Mouse (Mus musculus) heart, postnatal 10 days (tissue): ENCODE measurements around the gene Cdc42bpa. TPM values are rescaled to one million over a fixed set of nuclear protein-coding genes. Genes with fewer than 3 reads are reported as not detected.

Experiments used
- DNase-seq, 2 experiments: peaks; one replicate each; pipeline ENCODE4 v3.0.0; 2021
- intact Hi-C: fragments of 180-260 bp; cut with DNase I; formaldehyde crosslinking; loops from one replicate; pipeline ENCODE4 v1.15.1; 2025
- total RNA-seq, 2 experiments: library from RNA; stranded (reverse); gene quantifications; 2 replicates each; pipeline ENCODE4 v1.2.3; 2021

Cdc42bpa gene
- total RNA-seq, 2 experiments from 2014 or later = 56.6 to 57.7 TPM

DNA sequence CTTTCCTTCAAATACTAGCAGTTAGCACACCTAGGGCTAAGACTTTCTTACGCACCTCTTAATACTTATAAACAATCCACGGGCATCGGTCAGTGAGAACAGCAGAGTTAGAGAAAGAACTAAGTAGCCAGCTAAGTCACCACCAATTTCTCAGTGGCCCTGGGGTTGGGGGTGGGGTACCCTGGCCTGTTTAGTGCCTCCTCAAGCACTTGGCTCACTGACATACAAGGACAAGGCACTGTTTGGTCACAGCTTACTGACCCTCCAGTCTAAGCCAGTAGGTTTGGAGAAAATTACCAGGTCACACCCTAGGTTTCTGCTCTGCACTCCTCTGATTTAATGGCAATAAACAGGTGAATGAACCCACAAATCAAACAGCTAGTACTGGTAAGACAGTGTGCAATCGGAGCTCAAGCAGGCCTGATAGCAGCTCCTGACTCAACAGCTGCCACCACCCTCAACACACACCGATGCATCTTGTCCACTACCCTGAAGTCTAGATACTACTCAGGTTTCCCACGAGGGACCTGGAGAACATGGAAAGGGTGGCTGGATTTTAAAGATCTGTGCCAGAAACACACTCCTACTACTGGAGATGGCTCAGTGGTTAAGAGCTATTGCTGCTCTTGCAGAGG, 223.4 kb downstream of the Cdc42bpa start:
- intact Hi-C loops = no loop called here
- DNase-seq = peak in 1 of 2 experiments; percentile 6

GRCm38 (mm10) chr1:180184768-180185167, 224.5 kb downstream of the Cdc42bpa start:
- DNase-seq = peak in 1 of 2 experiments; percentile 6
- intact Hi-C loops = no loop called here

GRCm38 (mm10) chr1:180185877-180186276, 225.6 kb downstream of the Cdc42bpa start:
- DNase-seq = peak; percentile 76 to 80
- intact Hi-C loops = no loop called here

DNA sequence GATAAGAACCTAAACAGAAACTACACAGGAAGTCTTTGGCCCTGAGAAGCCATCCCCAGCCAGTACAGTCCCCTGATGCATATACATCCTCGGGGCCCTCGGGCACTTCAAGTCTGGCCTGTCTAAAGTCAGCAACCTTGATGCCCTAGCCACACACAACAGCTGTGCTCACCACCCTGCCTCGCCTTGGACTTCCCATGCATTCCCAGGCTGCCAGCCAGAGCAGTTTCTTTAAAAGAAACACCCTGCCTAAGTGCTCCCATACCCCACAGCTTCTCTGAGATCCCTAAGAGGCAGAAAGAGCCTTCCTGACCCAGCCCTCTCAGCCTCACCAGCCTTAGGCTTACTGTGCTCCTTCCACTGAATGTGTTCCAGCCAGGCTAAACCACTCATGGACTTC, 226.1 kb downstream of the Cdc42bpa start:
- intact Hi-C loops = no loop called here

GRCm38 (mm10) chr1:180188951-180189350, 228.7 kb downstream of the Cdc42bpa start:
- peak; percentile 36 to 40 for DNase-seq
- intact Hi-C loops = no loop called here

More for the DNA sequence above, 226.1 kb downstream of the Cdc42bpa start:
- DNase-seq = peak in 1 of 2 experiments; percentile 33

DNA sequence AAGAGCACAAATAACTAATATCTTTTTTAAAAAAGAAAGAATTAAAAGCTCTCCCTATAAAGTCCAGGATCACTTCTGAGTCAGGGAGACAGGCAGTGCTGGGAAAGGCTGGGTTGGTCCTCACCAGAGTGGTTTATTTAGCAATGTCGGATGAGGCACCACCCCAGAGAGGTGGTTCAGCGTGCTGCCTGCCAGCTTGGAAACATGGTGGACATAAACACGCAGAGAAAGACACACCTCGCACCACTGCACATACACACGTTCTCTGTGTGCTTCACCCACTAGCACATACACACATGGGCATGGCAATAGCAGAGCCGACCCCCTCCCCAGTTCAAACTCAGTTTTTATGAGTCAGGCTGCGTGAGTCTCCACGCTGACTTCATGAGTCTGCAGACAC, 230.8 kb downstream of the Cdc42bpa start:
- peak in 1 of 2 experiments; percentile 18 for DNase-seq
- intact Hi-C loops = no loop called here

DNA sequence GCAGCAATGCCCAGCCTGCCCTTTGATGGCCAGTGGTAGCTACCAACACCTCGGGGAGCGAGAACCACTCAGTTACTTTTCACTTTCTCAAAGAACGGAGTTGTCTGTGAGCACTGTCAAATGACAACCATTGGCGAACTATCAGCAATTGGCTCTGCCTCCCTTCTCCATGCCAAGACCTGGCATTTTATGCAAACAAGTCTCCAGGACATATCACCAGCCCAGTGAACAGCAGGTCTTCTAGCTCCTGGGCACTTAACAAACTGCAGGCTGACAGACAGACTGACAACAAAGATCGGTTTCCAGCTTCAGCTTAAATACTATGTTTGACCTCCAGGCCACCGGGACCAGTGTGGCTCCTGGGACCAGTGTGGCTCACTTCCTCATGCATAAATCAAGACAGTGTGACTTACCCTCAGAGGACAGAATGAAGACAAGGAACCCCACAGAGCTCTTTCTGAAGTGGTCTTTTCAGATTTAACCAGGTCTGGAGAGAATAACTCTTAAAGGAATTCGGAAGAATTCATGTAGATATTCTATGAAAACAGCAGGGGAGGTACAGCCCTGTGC, 231.5 kb downstream of the Cdc42bpa start:
- intact Hi-C loops = no loop called here
- DNase-seq = peak in 1 of 2 experiments; percentile 35

DNA sequence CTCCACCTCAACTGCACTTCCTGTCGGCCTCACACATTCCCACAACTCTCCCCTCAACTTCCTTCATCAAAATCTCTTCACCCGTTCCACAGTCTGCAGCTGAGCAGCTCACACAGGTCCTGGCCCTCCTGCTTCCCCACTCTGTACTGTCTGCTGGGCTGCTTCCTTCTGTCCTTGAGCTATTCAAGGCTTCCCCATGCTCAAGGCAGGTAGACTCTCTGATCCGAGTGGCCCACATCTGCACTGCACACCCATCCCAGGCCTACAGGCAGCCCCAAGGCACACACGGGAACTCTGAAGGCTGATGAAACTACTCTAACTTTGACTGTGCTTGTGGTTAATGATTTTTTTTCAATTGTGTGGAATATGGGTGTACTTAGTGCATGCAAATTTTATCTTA, 232.6 kb downstream of the Cdc42bpa start:
- DNase-seq = no peak
- intact Hi-C loops = no loop called here

- peak in 1 of 2 experiments; percentile 49 for DNase-seq
- intact Hi-C loops = no loop called here
Observed at GRCm38 (mm10) chr1:180193391-180193935, 233.2 kb downstream of the Cdc42bpa start.

- intact Hi-C loops = no loop called here
- no peak for DNase-seq
Observed at GRCm38 (mm10) chr1:180194048-180194447, 233.8 kb downstream of the Cdc42bpa start.

GRCm38 (mm10) chr1:180194781-180195471, 234.7 kb downstream of the Cdc42bpa start:
- peak; percentile 76 to 82 for DNase-seq
- intact Hi-C loops = no loop called here

DNA sequence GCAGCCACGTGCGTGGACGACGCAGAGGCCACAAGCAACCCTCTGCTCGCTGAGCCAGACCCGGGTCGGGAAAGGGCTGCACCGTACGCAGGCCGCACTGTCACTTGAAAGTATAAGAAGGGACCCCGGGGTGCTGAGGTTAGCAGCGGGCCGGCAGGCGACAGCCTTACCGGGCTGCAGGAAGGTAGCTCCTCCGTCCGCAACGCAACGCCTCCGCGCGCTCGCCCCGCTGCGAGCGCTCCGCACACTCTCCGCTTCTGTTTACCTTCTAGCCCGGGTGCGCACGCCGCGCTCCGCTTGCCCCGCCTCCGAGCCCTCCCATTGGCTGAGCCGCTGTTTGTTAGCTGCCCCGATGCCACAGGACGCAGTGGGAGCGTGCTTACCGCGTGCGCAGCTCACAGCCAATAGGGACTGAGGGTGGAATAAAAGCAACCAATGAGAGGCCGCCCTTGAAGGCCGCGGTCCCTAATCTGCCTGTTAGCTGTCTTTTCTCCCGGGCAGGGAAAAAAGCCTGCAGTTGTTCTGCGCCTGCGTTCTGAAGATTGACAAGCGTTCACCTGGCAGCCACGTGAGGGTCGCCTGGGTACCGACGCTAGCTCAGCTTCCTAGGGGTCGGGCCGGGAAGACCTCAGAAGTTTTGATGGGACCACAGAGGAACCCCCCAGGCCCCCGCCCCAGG, 235.6 kb downstream of the Cdc42bpa start:
- peak; percentile 98 to 99 for DNase-seq
- intact Hi-C loops = no loop called here

DNA sequence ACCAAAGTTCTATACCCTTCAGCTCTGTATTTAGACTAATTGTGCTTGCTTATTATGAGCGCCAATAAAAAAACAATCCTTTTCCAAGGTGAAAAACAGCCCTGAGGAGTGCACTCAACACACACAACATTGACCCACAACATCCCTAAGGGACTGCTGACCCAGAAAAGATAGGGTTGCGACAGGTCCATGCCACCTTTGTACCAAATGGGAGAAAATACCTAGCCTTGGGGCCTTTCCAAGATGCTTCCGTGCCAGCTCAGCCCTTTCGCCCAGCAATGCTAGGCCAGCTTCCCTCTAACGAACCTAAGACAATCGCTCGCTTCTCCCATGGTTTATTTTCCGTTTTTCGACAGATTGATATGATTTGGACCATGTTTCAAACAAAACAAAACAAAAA, 236.2 kb downstream of the Cdc42bpa start:
- no peak for DNase-seq
- intact Hi-C loops = no loop called here

DNA sequence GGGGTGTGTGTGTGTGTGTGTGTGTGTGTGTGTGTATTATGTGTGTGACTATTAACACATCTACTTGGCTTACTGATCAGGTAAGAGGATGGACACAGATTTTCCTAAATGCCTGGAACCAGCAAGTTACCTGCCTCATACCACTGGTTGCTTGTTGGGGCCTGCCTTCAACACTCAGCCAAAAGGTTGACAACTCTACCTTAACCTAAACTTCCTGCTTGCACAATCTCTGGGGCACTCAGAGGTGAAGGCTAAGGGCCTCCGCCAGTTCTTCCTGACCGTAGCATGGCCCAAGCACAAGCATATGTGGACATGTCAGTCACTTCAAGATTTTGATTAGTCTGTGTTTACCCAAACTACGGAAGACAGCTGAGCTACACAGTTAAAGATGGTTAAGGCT, 237.7 kb downstream of the Cdc42bpa start:
- DNase-seq = no peak
- intact Hi-C loops = loop anchor here (1.0 kb wide), 1 partner anchor 29 kb away; no protein-coding TSS in a partner anchor

DNA sequence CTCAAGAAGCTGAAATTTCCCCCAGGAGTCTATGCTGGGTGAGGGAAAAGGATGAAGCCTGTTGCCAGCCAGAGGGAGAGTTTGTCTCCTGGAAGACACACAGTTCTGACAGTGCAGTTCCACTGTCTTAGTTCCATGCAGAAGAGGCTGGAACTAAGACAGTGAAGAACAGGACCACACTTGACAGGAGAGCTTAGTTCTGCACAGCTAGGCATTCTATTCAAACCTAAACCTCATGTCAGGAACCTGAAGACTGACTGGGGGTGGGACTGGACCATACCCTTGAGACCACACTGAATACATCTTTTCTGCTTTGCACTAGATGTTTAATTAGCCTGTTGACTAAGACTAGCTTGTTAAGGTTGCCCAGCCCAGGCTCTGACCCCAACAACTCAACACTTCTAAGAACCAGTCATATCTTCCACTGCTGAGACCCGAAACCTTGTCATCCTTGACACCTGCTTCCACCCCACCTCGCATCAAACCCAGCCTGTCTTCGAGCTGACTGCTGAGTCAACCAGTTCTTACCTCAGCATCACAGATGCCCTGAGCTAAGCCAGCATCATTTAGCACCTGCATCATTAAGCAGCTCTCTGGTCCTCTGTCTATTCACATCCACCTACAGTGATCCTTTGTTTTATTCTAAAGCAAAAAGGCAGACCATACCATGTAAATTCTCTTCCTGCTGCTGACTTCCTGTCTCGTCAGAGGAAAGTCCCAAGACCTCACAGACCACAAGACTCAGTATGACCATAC, 238.9 kb downstream of the Cdc42bpa start, which contains the start of gene Coq8a:
TSS of gene Coq8a (minus strand) at position 644 of the 756 bp plus-strand sequence.
- intact Hi-C loops = loop anchor here (1.0 kb wide), 1 partner anchor 28 kb away; no protein-coding TSS in a partner anchor
- DNase-seq = no peak

DNA sequence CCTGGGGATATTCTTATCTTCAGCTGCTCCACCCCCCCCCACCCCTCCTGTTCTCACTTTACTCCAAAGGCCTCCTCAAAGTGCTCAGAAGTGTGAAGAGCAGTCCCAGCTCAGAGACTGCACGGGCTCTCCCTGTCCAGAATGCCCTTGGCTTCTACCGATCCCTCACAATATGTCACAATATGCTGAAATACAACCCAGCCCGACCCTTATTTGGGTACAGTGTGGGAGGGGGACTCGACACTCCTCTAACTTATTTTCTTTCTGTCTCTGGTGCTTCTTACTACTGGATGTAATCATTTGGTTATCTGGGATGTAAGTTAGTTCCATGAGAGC, 239.4 kb downstream of the Cdc42bpa start:
- intact Hi-C loops = no loop called here

GRCm38 (mm10) chr1:180200722-180201121, 240.4 kb downstream of the Cdc42bpa start:
- DNase-seq = no peak
- intact Hi-C loops = no loop called here

More for the DNA sequence above, 239.4 kb downstream of the Cdc42bpa start:
- no peak for DNase-seq

- DNase-seq = no peak
- intact Hi-C loops = no loop called here
Observed at GRCm38 (mm10) chr1:180208370-180208769, 248.1 kb downstream of the Cdc42bpa start.

DNA sequence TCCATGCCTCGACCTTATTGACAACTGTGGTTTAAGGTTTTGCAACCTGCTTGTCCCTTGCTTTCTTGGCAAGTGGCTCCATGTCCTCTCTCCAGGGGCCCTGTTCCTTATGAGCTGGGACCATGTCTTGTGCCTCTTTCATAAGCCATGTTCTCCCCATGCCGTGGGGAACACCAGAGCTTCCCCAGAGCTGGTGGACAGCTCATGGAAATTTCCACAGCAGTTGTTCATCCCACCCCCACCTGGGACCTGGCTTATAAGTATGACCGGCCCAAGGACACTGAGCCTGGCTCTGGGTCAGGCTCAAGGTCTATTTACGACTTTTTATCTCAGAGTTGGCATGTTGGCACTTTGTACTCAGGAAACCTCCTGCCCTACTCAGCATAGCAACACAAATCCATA, 249.8 kb downstream of the Cdc42bpa start:
- peak; percentile 78 to 84 for DNase-seq
- intact Hi-C loops = no loop called here

- DNase-seq = peak; percentile 46
Observed at GRCm38 (mm10) chr1:180210781-180211271, 250.6 kb downstream of the Cdc42bpa start.

More at GRCm38 (mm10) chr1:180210781-180211271, 250.6 kb downstream of the Cdc42bpa start:
- intact Hi-C loops = no loop called here
